Mouse (Mus musculus): ENCODE measurements around the gene Ccdc15. TPM values are rescaled to one million over a fixed set of nuclear protein-coding genes. Genes with fewer than 3 reads are reported as not detected.
A peak's percentile ranks its signal among the peaks of the same experiment; 100 is the strongest.

Ccdc15 gene
- total RNA-seq (2021), result 1 to 10 TPM; 2.0 to 2.2 TPM
- long read RNA-seq, experiment 1, partial matches to known transcripts, result 0 of 2 reads
- long read RNA-seq, experiment 1, other reads (novel, unspliced or antisense), result 0 of 2 reads
- long read RNA-seq, experiment 2, result 0 reads

DNA sequence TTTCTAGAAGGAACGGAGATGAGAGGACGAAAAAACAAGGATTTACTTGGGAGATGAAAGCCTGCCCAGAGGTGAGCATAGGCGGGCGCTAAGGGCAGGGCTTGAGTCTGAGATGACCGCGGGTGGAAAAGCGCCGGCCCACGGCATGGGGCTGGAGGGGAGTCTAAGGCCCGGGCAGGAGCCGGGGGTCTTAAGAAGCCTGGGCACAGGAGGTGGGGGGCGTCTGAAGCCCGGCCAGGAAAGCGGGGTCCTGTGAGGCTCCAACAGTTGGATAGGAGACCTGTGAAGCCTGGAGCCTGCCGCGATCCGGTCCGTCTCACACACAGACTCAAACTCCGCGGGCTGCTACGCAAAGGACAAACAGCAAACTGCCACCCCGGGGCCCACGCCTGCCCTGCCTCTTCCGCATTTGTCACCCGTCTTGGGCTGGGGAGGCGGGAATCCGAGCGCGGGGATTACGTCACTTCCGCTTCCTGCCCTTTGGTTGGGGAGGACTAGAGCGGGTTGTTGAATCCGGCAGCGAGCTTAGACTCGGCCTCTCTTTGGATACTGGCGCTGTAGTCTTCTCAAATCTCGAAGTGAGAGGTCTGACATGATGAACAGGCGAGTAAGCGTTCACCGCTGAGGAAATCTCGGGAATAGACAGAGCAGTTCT lies at the start of gene Ccdc15:
Ccdc15 (minus strand) TSS at position 445 of the 655 bp plus-strand sequence.
- peak; percentile 98 for DNase-seq (ENCODE audit: low spot score in 2 of 2)

GRCm38 (mm10) chr9:37393482-37394131 lies 45.4 kb upstream of the Ccdc15 start:
- no peak for DNase-seq (ENCODE audit: low spot score in 2 of 2)

GRCm38 (mm10) chr9:37392071-37392470 lies 43.8 kb upstream of the Ccdc15 start:
- no peak for DNase-seq (ENCODE audit: low spot score in 2 of 2)

DNA sequence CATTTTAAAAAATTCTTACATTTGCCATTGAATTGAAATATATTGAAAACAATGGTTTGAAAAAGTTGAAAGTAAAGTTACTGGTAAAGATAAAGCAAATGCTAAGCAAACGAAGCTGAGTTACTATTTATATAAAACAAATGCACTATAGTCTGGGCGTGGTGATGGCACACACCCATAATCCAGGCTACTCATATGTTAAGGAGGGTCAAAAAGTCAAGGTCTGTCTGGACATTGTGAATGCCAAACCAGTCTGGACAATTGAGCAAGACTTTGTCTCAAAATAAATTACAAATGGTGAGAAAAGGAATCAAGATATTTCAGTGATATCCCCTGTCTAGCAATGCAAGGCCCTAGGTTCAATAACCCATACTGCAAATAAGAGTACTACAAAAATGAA lies 42.7 kb upstream of the Ccdc15 start:
- DNase-seq (ENCODE audit: low spot score in 2 of 2), result no peak

- DNase-seq (ENCODE audit: low spot score in 2 of 2), result peak; percentile 25 to 38
Measured at GRCm38 (mm10) chr9:37384284-37385182, 36.3 kb upstream of the Ccdc15 start.

DNA sequence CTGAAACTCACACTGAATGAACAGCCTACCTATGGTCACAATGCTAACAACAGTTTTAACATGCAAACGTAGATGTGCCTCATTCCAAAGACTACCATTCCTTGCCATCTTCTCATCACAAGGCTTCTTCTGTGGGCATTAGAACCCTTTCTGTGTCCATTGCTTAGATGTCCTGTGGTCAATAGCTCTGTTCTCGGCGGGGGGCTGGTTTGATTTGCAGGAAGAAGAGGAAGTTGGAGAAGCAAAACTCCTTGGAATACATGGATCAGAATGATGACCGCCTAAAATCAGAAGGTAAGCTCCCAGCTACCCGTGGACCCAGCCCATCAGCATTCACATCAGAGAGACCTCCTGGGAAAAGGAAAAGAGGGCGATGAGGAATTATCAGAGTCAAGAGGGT lies 34.9 kb upstream of the Ccdc15 start:
- no peak for DNase-seq (ENCODE audit: low spot score in 2 of 2)

DNA sequence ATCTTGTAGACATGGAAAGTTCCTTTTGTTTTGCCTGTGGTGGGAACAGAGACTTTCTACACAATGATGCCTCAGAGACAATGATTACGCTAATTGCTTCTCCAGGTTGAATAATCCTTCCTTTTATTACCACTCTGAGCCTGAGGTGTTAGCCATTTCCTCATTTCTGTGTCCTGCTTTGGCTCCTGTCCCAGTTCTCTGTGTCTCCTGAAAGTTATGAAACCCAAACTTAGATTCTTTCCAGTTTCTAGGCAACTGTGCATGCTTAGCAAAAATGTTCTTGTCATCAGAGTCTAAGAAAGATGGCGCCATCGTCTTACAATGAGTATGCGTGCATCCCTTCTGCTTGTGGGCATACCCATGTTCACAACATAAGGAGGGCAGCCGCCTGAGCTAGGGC lies 27.5 kb upstream of the Ccdc15 start:
- no peak for DNase-seq (ENCODE audit: low spot score in 2 of 2)

DNA sequence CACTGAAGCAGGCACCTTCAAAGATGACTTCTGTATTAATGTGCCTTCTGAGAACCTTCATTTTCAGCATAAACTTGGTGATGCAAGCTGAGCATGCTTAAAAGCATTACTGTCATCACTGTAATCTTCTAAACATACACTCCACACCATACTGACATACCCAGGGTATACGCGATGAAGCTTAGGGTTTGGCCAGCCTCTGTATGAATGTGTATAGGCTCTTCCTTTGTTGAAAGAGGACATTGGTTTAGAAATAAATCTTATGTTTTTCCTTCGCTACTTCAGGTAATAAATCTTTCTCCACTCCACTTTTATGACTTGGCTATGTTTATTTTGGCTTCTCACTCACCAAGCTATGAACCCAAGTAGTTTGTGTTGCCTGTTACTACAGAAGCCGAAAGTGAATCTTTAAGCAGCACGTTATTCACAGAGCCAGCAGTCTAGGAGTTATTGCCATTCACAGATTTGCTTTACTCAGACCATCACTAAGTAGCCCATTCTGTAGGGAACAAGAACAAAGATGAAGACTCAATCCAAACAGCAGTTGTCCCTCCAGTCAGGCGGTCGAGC lies 23.1 kb upstream of the Ccdc15 start:
- no peak for DNase-seq (ENCODE audit: low spot score in 2 of 2)

DNA sequence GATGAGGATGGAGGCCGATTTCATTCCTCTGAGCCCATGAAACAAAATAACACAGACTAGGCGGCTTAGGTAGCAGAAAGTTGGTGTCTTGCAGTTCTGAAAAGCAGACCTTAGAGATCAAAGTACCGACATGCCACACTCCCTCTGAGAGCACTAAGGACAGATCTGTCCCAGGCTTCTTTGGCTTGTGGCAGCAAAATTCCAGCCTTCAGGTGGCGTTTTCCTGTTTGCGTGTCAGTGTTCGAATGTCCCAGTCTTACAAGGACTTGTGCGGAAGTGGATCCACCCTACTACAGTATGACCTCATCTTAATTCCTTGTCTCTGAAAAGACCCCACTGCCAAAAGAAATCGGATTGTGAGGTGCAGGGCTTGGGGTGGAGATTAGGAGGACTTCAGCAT lies 20.6 kb upstream of the Ccdc15 start:
- DNase-seq (ENCODE audit: low spot score in 2 of 2), result no peak

GRCm38 (mm10) chr9:37368081-37368830 lies 20.0 kb upstream of the Ccdc15 start:
- no peak for DNase-seq (ENCODE audit: low spot score in 2 of 2)

DNA sequence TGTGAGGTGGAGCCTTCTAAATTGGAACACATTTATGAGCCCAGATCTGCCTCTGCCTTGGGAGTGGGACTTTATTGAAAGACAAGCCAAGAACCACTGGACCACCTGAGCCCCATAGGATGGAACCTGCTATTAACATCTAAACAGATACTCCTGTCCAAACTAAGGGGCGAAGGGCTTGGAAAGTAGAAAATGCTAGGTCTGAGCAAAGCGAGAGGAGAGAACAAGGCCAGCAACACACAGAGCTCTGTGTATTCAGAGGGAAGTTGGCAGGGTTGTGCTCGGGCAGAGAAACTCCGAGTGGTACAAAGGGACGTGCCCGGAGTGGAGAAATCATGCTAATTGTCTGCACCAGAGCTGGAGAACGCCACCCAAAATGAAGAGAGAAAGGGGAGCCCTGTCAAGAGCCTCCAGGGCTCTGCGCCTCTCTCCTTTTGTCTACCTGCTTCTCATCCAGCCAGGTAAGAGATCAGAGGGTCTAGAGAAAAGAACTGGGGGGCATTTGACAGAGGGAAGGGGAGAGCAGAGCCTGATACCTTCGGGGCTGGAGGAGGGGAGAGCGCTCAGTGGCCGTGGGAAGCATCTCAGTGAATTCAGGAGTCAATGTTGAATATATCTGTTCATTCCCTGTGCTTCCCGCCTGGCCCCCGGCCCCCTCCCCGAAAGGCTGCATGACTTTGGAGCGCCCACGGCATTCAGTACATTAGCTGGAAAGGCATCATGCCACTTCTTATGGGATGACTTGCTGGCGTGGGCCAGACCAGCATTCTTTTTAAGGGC lies 19.3 kb upstream of the Ccdc15 start, which contains the start of gene Hepacam:
Hepacam (plus strand) TSS at position 51 of the 780 bp plus-strand sequence.
- peak in 1 of 2 experiments; percentile 26 for DNase-seq (ENCODE audit: low spot score in 2 of 2)

GRCm38 (mm10) chr9:37365706-37366105 lies 17.5 kb upstream of the Ccdc15 start:
- no peak for DNase-seq (ENCODE audit: low spot score in 2 of 2)

GRCm38 (mm10) chr9:37364392-37364791 lies 16.2 kb upstream of the Ccdc15 start:
- no peak for DNase-seq (ENCODE audit: low spot score in 2 of 2)

DNA sequence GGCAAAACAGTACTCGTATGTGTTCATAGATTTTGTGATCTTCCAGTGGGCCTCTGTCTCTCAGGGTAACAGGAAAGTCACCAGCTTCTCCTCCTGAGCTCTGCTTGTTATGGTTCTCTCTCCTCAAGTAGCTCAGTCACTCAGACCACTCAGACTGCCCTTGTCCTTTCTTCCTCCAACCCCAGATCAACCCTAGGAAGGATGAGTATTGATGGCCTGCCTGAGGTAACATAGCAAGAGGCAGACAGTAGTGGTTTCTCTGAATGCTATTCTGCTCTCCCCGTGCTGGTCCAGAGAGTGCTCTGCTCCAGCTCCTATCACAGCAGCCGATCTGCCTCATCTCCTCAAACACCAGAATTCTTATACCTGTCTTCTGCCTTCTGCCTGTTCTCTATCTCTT lies 15.3 kb upstream of the Ccdc15 start:
- DNase-seq (ENCODE audit: low spot score in 2 of 2), result no peak

- DNase-seq (ENCODE audit: low spot score in 2 of 2), result no peak
Measured at GRCm38 (mm10) chr9:37362881-37363280, 14.6 kb upstream of the Ccdc15 start.

- DNase-seq (ENCODE audit: low spot score in 2 of 2), result no peak
Measured at GRCm38 (mm10) chr9:37362084-37362483, 13.9 kb upstream of the Ccdc15 start.

GRCm38 (mm10) chr9:37359331-37360220 lies 11.3 kb upstream of the Ccdc15 start:
- peak; percentile 52 to 76 for DNase-seq (ENCODE audit: low spot score in 2 of 2)

GRCm38 (mm10) chr9:37358713-37359330 lies 10.6 kb upstream of the Ccdc15 start:
- DNase-seq (ENCODE audit: low spot score in 2 of 2), result no peak
